Mouse (Mus musculus): Measurements from ENCODE around the gene Spg20.

Gene Spg20

DNA sequence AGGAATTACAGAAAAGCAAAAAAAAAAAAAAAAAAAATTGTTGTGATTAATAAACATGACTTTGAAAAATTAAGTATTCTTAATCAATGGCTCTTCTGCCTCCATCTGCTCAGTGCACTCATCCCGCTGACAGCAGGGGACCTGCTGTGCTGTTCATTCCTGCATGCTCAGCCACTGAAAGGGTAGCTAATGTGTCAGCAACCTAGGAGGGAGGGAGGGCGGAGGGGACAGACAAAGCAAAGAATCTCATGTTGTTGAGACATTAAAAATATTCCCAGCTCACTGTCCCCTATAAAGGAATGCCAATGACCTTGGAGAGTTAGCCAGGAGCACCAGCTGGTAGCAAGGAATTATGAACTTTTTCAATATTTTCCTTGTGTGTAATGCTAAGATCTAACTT is 13.9 kb upstream of the Spg20 start:
- DNase-seq (ENCODE audit: low spot score), result no peak

DNA sequence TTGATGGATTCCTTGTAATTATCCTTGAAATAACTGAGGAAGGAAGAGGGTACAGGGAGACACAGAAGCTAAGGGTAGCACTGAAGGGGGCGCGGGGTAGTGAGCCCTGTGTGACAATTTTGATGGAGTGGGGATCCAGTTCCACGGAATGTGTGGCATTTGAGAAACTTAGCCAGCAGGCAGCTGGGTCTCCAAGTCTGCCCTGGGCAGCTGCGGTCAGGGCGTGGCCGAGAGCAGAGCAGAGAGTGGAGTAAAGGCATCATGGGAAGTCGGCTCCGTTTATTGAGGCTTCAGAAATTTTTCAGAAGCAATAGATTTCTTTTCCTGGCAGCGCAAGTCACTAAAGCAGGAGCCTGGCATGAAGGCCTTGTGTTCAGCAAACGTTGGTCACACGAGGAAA is 12.9 kb upstream of the Spg20 start:
- no peak for DNase-seq (ENCODE audit: low spot score)

DNA sequence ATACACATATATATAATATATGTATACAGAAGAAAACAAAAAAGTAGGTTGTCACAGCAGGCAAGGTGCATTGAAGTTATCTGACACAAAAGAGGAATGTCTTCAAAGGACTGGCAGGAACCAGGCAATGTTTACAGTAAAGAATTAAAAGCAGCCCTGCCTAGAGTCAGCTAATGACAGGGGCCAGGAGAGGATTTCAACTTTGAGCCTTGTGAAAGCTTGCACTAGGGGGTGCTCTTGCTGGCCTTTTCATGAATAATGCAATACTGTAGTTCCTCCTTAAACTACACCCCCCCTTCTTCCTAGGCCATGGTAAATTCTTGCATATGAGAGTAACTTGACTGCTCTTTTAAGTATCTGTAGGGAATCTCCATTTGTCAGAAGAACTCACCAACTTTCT is 10.8 kb upstream of the Spg20 start:
- no peak for DNase-seq (ENCODE audit: low spot score)

DNA sequence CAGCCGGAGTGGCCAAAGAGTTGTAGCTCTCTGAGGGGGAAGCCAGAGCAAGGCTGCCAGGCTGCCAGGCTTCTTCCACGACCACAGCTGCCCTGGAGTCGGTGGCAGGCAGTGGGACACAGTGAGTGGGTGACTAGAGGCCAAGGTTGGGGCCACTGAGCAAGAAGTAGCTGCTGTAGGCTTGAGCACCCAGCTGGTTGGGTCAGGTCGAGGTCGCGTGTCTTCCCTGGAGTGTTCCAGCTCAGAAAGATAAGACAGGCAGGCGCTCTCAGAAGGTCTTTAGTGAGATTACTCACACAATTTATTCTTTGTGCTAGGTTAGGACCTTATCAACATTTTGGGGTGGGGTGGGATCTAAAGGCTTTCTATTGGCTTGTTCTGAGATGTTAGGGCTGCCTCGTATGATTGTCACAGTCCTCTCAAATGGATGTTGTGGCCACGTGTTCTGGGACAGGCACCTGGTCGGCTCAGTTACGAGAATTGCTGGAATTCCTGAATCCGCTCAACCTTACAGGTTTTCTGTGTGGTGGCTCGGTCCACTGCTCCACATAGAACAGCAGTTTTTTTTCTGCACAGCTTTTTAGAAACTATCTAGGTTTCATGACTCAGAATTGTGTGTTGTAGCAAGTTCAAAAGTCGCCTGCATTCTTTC is 6.4 kb upstream of the Spg20 start:
- DNase-seq (ENCODE audit: low spot score), result no peak

DNA sequence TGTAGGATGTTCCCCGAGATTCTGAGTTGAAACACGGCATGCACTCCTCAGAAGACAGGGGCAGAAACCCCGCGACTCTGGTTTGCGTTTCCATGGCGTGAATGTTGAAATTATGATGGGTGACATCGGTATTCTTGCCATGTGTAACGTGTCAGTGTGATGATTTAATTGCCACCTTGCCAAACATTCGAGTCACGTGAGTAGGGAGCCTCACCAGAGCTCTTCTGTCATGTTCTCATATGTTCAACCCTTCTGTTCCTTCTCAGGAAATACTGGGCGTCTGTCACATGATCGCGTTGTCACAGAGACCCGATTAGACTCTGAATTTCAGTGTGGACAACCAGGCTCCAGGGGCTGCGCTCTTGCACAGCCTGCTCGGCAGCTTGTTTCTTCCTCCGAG is 5.9 kb upstream of the Spg20 start:
- DNase-seq (ENCODE audit: low spot score), result no peak

DNA sequence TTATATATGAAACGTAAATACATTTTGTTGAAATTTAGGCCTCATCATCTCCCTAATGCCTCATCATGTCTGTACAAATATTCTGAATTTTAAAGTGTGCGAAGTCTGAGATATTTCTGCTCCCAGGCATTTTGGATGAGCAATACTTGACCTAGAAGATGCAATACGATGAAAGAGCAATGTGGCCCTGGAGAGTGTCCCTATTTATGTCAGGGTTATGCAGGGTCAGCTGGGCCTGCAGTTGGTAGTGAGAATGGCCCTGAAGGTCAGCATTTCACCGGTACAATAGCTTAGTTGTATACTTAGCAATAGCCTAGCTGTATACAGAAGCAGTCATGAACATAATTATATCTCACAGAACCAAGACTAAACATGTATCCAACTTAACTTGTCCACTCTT is 2.8 kb upstream of the Spg20 start:
- DNase-seq (ENCODE audit: low spot score), result no peak

DNA sequence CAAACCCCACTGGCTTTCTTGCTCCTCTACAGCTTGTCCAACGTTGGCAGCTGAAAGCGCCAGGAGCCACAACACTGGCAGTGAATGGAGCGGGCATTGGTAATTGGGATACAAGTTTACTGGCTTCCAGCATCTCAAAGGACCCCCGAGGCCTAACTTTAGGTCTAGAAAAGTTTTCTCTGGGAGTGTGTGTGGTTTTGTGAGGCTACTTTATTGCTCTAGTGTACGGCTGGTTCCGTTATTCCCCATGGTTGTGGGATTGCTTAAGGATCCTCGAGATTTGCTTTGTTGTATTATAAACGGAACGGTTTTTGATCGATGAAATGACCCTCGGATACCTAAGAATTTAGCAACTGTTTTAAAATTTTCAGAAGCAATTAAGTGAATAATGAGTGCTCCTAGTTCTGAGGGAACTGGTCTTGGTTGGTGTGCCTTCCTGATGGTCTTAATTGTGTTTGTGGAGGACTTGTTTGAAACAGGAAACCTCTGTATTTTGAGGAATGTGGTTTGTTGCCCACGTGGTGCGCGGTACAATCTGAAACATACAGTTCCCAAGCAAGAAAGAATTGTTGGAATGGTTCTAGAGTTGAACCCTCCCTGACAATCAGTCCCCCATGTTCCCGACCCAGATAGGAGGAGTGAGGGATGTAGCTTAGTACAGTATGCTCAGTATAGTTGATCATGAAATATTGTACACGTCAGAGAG is 955 bp downstream of the Spg20 start:
- no peak for DNase-seq (ENCODE audit: low spot score)

DNA sequence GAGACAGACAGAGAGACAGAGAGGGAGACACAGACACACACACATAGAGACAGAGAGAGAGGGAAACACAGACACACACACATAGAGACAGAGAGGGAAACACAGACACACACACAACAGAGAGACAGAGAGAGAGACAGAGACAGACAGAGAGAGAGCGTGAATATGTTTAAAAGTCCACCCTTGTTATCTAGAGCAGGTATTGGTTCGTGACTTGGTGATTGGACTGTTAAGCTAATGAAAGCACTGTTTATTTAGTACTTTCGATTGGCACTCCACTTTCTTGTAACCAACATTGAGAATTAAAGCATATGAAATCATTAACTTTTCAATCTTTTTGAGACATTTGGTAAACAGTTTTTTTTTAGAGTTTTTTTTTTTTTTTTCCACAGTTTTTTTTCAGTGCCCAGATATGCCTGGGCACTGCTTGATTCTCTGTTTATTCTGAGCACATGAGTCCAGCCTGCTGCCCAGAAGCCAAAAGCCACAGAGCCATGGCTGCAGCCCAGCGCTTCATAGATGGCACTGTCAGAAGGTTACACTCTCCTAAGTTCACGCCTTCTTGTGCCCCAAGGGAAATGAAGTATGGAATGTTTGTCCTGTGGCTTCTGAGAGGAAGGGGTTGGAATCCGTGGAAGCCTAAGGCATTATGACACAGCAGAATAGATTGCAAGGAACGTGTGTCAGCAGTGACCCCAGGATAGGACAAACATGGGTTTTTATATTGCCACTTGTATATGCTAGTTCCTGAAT is 2.6 kb downstream of the Spg20 start:
- DNase-seq (ENCODE audit: low spot score), result no peak

DNA sequence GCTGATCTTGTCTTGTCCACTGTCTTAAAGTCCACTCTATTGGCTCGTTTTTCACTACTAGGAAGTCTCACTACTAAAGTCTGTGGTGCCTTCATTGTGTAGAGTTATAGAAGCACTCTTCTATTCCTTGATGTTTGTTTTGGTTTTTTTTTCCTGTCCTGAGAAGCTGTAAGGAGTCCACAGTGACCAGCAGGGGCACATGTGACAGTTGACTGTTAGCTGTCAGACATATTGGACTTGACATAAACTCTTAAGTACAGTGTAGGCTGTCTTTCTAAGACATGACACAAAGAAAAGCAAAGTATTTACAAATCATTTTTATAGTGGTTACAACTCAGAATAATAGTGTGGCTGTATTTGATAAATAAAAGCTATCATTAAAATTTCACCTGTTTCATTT is 3.2 kb downstream of the Spg20 start:
- no peak for DNase-seq (ENCODE audit: low spot score)

DNA sequence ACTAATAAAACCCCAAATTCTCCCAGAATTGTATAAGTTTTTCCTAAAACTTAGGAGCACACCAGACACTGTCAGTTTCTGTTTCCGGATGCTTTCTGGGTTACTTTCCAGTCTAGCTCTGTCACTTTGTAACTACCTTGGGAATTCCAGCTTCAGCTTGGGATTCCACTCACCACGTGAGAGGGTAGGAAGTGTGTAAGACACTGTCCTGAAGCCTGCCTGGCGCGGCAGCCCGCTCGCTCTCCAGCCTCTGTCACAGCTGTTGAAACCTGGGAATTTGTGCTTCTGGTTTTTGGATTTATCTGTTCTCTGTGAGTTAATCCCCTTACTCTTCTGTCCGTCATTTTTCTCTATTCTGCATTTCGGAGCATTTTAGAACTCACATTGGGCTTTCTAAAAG is 4.1 kb downstream of the Spg20 start:
- DNase-seq (ENCODE audit: low spot score), result no peak

DNA sequence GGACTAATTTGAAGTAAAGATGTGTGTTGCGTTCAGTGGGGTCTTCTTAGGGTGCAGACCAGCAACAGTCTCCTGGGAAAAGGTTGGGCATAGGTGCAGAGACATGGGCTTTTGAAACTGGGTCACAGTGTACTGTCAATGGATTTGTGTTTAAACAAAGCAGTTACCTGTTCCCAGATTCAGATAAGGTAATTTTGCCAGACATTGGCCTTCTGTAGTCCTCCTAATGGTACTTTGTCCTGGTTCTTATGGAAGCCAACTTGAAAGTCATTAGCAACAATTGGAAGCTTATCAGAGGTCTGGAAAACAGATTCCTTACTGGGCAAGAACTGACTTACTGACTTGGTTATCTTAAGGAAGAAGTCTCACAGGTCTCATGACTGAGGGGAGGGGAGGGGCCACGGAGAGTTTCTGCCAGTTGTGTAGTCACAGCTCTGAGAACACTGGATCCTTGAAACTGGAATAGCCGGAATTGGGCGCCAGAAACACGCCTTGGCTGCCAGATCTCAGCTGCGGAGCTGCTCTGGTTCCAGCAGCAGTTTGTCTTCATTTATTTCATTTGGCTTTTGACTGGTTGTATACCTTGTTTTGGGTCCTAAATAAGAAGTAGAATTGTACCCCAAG is 7.5 kb downstream of the Spg20 start:
- DNase-seq (ENCODE audit: low spot score), result no peak

DNA sequence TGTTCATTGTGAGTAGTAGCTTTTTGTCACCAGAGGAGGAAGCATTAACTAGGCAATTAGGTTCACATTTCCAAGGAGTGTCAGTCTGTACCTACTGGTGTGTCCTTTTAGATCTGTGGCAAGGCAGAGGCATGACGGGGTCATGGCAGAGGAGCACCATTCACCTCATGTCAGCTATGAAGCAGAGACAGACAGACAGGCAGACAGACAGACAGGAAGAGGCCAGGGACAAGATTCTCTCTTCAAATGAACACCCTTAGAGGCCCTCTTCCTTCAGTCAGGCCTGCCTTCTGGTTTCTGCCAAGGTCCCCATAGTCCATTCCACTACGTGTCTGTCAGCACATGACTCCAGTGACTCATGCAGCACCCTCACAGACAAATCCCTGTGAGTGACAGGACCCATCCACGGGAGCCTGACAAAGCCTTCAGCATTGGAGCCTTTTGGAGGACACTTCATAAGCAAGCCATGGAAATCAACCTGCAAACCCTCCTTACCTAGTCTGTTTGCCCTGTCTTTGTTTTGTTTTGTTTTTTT is 10.5 kb downstream of the Spg20 start:
- no peak for DNase-seq (ENCODE audit: low spot score)

DNA sequence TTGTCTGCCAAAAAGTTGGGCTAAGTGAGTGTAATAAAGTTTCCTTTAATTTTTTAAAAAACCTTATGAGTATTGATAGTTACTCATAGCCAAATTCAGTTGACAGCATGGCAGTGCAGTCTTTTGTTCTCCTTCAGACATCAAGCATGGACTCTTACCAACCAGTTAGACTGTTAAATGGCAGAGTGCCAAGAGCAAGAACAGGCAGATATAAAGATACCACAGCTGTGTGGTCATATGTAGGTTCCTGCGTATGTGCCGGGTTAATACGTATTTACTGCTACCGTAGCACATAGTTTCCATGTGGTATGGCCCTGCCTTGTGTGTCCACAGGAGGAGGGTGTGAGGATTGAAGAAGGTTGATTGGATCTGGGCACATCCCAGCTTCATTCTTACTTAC is 11.2 kb downstream of the Spg20 start:
- no peak for DNase-seq (ENCODE audit: low spot score)

DNA sequence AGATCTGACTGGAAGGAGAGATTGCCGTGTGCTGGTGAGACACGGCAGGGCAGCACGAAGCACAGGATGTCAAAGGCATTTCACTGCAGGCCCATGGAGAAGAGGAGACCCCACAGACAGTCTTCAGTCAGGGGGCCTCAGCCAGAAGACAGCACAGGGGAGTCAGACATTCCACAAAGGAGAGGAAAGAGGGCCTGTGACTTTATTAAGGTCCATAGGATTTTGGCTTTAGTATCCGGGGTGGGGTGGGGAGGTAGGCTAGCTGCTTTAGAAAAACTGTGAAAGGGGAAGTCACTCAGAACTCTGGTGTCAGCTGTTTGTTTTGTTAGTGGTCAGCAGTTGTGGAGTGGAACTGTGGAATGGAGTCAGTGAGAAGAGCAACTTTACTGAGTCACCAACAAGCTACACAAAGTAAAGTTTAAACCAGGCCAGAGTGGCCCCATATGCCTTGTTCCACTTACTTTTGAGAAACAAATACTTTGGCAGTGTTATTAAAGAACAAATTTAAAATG is 17.3 kb downstream of the Spg20 start:
- DNase-seq (ENCODE audit: low spot score), result no peak

DNA sequence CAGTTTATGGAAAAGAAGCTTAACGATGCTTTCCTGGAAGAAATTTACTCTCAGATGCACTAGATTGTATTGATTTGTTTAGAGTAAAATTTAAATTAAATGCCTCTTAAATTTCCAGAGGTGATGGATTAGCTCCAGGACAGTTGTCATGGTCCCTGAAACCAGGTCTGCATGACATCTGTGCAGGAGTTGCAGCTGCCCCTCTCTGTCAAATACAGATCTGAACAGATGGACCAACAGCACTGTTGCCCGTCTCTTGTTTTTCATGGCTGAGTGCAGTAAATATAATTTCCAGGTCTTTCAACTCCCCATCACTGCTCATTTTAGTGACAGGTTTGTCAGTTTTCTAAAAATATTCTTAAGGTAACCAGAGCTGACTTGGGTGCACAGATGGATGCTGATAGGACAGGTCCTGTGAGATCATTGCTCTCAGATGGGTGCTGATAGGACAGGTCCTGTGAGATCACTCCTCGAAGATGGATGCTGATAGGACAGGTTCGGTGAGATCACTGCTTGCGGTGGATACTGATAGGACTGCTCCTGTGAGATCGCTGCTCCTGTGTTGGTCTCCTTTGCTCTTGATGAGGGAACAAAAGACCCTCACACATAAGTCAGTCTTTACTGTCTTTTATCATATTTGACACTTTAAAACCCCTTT is 19.8 kb downstream of the Spg20 start:
- DNase-seq (ENCODE audit: low spot score), result no peak

DNA sequence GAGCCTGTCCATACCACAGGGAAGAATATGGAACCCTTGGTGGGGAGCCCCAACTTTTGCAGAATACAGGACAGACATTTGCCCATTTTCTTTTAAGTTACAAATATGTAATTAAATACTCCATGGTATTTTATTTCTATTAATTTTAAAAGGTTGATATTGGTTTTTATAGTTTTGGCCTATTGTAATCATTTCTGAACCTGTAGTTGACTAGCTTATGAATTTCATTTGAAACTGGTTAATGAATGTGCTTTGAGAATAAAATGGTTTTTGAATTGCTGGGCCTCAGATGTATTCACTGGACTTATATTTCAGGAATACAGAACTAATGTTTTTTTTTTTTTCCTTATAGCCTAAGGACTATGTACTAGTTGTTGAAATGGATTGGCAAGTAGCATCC is 25.1 kb downstream of the Spg20 start, which contains the start of gene Ccdc169:
Gene Ccdc169, plus strand, starts transcription at position 301 of the 400 bp plus-strand sequence.
- no peak for DNase-seq (ENCODE audit: low spot score)

DNA sequence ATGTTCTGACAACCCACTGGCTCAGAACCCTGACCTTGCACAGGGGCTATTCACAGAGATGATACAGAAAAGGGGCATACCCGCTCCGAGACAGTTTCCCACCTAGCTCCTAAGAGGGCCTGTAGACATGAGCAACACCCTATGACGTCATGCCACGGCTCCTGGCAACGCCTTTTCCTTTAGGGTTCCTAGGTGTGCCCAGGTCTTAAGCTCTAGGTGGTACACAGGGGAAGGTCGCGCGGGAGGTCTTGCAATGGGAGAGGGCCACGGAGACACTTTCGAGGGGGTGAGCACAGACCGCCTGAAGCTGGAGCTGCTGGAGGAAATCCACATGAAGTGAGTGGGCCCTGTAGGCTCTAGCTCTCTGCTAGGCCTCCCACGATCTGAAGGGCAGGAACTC is 27.9 kb downstream of the Spg20 start:
- DNase-seq (ENCODE audit: low spot score), result no peak

DNA sequence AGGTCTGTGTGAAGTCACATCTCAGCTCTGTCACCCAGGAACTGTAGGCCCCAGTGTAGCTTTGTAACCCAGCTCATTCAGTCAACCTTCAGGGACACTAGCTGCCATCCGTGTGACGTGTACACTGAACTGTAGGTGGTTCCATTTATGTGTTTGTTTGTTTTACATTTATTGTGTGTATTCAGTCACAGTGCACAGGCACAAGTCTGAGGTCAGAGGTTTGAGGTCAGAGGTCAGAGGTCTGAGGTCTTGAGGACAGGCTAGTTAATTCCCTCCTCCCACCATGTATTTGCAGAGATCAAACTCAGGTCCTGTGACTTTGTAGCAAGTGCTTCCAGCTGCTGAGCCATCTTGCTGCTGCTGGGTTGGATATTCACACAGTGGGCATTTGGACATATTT is 29.5 kb downstream of the Spg20 start:
- no peak for DNase-seq (ENCODE audit: low spot score)

DNA sequence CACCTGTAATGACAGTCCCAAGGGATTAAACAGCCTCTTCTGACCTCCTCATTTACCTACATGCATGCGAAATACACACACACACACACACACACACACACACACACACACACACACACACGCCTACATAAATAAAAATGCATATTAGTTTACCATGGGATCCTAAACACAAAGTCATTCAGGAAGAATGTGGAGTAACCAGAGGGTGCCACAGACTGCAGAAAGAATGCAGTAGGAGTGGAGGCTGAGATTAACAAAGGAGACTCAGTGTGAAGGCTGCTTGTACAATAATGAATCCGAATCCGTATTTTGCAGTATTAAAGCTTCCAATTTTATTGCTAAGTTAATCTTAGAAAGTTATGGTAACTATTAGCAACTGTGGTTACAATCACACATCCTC is 33.0 kb downstream of the Spg20 start:
- no peak for DNase-seq (ENCODE audit: low spot score)

DNA sequence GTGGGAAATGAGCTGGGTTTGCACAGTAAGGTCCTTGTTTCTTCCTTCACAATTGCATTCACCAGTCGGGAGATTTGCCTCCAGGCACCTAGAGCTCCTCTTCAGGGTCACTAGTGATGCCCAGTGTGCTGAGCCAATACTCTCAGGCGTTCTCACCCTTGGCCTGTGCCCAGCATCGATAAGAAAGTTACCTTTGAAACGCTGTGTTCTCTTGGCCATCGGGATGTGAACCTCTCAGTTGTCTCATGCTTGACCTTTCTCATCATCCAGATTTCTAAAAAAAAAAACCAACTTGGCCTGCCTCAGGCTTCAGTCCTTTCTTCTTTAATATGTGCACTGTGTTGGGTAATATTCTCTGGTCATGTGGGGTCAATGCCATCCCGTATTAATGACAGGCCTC is 34.5 kb downstream of the Spg20 start:
- no peak for DNase-seq (ENCODE audit: low spot score)

DNA sequence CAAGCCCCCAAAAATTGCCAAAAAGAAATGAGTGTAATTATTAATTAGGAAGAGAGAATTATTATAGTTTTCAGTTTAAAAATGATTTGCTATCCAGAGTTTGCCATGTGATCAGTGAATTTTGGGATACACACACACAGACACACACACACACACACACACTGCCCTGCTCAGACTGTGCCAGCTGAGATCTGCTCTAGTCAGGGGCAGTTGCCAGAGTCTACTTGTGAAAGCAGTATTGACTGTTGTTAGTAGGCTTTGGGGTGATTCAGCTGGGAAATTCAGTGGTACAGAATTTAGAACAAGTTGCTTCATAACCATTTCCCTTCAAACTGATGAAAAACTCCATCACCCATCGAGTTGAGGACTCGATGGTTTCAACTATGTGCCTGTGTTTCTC is 35.2 kb downstream of the Spg20 start:
- DNase-seq (ENCODE audit: low spot score), result no peak

DNA sequence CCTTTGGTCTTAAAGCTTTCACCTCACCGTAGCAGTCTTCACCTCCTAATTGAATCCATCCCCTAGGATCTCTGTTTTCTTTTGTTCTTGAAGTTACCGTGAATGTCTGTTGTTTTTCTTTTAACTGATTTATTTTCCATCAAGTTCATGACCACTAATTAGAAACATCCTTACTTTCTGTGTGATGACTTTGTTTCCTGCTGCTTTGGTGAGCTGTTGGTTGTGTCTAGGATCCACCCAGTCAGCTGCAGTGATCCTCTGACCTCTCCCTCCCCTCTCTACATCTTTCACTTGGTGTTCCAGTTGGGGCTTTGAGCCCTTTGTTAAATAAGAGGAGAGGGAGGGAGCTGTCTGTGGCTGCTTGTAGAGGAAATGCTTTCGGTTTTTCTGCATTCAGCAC is 36.2 kb downstream of the Spg20 start:
- no peak for DNase-seq (ENCODE audit: low spot score)

Measured in ovary, postnatal 10 days (tissue).